Mouse (Mus musculus) forebrain, embryonic 11.5 days (tissue): ENCODE data around the gene Fhad1. TPM values are rescaled to one million over a fixed set of nuclear protein-coding genes. Genes with fewer than 3 reads are reported as not detected.

Experiments
- ATAC-seq: fragments of 200-750 bp; cut with Nextera tagmentation; replicated peaks from 2 replicates; pipeline ENCODE4 v1.8.0; 2017; ENCODE audit warnings: moderate TSS enrichment; ENCODE audit not compliant: low FRiP score
- DNase-seq: peaks from one replicate; pipeline ENCODE4 v3.0.0-alpha.2; 2017; ENCODE audit warnings: low spot score
- H3K27ac ChIP-seq: fragments of 300-500 bp; sonication (generic); 2 replicates; pipeline ENCODE4 v1.5.1; 2014; ENCODE audit warnings: low read depth, low read length
- H3K27me3 ChIP-seq: fragments of 300-500 bp; sonication (generic); 2 replicates; pipeline ENCODE4 v1.6.1; 2014; ENCODE audit warnings: mild to moderate bottlenecking, low read length, mixed read lengths; ENCODE audit not compliant: control insufficient read depth, insufficient read depth
- H3K36me3 ChIP-seq: fragments of 300-500 bp; sonication (generic); 2 replicates; pipeline ENCODE4 v1.6.1; 2014; ENCODE audit warnings: mild to moderate bottlenecking, low read length, moderate library complexity, mixed read lengths; ENCODE audit not compliant: control insufficient read depth, insufficient read depth
- H3K4me1 ChIP-seq: fragments of 300-500 bp; sonication (generic); replicated peaks from 2 replicates; pipeline ENCODE4 v1.6.1; 2014; ENCODE audit warnings: low read length, mixed read lengths; ENCODE audit not compliant: control insufficient read depth, insufficient read depth
- H3K4me2 ChIP-seq: fragments of 300-500 bp; sonication (generic); 2 replicates; pipeline ENCODE4 v1.6.1; 2014; ENCODE audit warnings: low read depth, mild to moderate bottlenecking, low read length, moderate library complexity, mixed read lengths; ENCODE audit not compliant: severe bottlenecking
- H3K4me3 ChIP-seq: fragments of 300-500 bp; sonication (generic); 2 replicates; pipeline ENCODE4 v1.5.1; 2014; ENCODE audit warnings: low read depth, low read length
- H3K9ac ChIP-seq: fragments of 300-500 bp; sonication (generic); 2 replicates; pipeline ENCODE4 v1.6.1; 2014; ENCODE audit warnings: low read length
- H3K9me3 ChIP-seq: fragments of 300-500 bp; sonication (generic); 2 replicates; pipeline ENCODE4 v1.6.1; 2016; ENCODE audit warnings: low read length, mixed read lengths; ENCODE audit not compliant: control insufficient read depth
- WGBS: fragments of 180-500 bp; shearing (Covaris S2); extraction: QIAGEN DNeasy Blood & Tissue Kit; methylation state at CpG from one replicate; pipeline ENCODE4 v1.1.7; 2014; 5-methylcytosine and 5-hydroxymethylcytosine counted together
- polyA plus RNA-seq: library from polyadenylated mRNA; unstranded; fragments of >200 nt; fragmentation: Nextera tagmentation; extraction: Ambion mirVana; gene quantifications from 2 replicates; pipeline ENCODE4 v1.2.1, GENCODE M21; 2014

Fhad1 gene
- polyA plus RNA-seq, 1 experiment from 2014 or later, result 0.57 TPM

DNA sequence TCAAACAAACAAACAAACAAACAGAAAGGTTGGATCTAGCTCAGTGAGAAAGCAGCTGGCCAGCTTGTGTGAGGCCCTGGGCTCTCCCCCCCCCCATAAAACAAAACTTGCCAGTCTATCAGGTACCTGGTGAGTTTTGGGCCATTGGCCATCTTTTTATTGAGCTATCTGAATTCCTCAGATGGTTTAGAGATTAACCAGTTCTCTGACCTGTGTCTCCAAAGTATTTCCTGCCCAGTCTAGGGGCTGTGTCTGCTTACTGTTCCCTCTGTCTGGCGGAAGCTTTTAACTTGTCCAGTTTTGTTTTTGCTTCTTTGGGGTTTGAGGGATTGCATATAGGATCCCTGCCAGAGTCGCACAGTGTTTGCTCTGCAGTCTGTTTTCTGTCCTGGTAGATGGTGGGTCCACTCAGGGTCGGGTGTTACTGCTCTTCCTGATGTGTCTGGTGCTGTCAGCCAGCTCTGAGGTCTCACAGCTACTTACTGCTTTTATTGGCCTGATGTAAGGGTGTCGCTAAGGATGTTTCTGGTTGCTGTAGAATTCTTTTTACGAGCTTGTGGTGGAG lies 89.0 kb downstream of the Fhad1 start:
- Histone ChIP-seq H3K4me3 (no peak overlapping the region), H3K9me3 (no peaks in the 10 kb centered on the region), H3K36me3 (no peaks in the 10 kb centered on the region), H3K9ac (no peak overlapping the region), H3K4me1 (no peaks in the 10 kb centered on the region), H3K27ac (no peak overlapping the region), H3K4me2 (no peak overlapping the region), H3K27me3 (no peaks in the 10 kb centered on the region)
- DNase-seq (no peak), ATAC-seq (no peak)
- 88% methylated on average over 5 of the region's 5 CpGs for WGBS

DNA sequence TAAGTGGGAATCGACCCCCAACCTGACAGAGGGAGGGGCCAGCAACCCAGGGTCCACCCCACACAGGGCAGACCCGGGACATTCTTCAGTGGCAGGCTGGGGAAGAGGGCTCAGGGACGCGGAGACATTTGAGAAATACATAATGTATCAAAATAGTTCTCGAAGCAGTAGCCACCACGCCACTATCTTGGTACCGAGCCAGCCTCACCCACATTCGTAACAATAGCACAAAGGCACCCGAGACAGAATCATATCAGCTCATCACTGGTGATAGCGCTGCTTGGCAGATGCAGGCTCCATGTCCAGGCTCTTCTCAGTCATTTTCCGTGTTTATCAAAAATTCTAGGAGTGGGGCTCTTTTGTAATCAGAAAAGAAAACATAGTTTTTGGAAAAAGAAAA lies 90.9 kb downstream of the Fhad1 start:
- no peak for ATAC-seq
- Histone ChIP-seq H3K9me3 (no peaks in the 10 kb centered on the region), H3K27ac (no peak overlapping the region), H3K4me1 (no peaks in the 10 kb centered on the region), H3K4me3 (no peak overlapping the region), H3K36me3 (no peaks in the 10 kb centered on the region), H3K4me2 (no peak overlapping the region), H3K9ac (no peak overlapping the region), H3K27me3 (no peaks in the 10 kb centered on the region)
- WGBS, result 93% methylated on average over 11 of the region's 11 CpGs
- DNase-seq, result no peak

DNA sequence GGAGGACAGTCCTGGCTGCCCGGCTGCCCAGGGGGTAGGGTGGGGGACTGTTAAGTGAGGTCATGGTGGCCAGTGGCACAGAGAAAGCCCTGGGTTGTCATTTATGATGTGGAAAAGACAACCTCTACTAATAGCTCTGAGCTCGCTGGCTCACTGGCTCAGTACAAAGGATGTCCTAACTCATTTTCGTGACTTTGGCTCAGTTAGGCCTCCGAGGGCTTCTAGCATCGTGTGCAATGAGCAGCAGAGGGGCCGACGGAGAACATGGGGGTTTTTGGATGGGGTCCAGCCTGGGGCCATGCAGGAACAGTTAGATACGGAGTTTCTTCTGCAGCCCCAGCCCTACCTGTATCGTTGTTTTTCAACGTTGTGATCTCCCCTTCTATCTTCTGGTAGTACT lies 94.5 kb downstream of the Fhad1 start:
- H3K36me3 ChIP-seq, result no peaks in the 10 kb centered on the region
- 93% methylated on average over 10 of the region's 10 CpGs for WGBS
- H3K4me3 ChIP-seq, result no peak overlapping the region
- H3K27me3 ChIP-seq, result no peaks in the 10 kb centered on the region
- H3K4me1 ChIP-seq, result no peaks in the 10 kb centered on the region
- no peak overlapping the region for H3K9ac ChIP-seq
- H3K4me2 ChIP-seq, result no peak overlapping the region
- DNase-seq (no peak), ATAC-seq (no peak)
- H3K9me3 ChIP-seq, result no peaks in the 10 kb centered on the region
- H3K27ac ChIP-seq, result no peak overlapping the region

DNA sequence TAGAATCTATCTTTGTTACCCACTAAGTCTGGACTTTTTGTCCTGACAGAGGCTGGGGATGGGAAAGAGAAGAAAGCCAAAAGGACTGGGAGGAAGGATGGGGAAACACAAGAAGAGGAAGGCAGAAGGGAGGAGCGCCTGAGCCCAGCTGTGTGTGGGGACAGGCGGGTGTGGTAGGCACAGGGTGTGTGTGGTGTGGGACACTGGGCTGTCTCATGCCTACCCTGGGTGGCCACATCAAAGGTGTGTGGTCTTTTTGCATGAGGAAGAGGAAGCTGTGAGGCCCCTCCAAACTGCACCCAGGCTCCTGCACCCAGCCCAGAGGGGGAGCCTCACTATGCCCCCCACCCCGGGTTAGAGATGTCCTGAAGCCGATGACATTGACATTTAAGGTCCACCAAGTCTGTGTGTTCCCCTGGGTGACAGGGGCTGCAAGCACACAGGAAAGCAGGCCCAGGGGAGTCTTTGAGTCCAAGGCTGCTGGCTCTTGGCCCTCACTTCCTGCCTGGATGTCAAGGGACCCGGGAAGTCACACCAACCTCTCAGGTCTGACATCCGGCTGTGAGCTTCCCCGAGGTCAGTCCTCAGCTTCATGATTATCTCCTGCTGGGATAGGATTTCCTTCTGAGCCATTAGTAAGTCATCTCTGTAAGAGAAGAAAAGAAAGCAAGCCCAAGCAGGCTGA lies 97.0 kb downstream of the Fhad1 start:
- no peaks in the 10 kb centered on the region for H3K36me3 ChIP-seq
- ATAC-seq (no peak), DNase-seq (no peak)
- H3K4me3 ChIP-seq, result no peak overlapping the region
- no peak overlapping the region for H3K9ac ChIP-seq
- no peaks in the 10 kb centered on the region; the same call in 1 of the 2 replicates for H3K4me1 ChIP-seq
- H3K27me3 ChIP-seq, result no peaks in the 10 kb centered on the region
- H3K4me2 ChIP-seq, result no peak overlapping the region
- 75% methylated on average over 7 of the region's 7 CpGs for WGBS
- H3K27ac ChIP-seq, result no peak overlapping the region
- H3K9me3 ChIP-seq, result no peaks in the 10 kb centered on the region

DNA sequence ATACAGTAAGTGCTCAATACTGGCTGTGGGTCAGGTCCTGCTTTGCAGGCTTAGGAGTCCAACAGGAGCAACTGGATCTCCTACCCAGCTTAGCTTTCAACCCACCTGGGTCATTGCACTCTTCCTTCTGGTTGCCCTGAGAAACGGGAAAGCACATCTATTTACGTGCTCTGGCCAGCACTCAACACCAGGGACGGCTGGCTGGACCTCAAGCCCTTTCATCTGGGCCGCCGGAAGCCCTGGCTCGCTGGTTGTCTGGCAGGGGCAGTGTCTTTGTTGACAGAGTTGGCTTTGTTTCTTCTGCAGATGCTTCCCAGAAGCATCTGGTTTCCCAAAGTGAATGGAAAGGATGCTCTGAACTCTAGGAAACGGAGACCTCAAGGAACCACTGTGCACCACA lies 100.8 kb downstream of the Fhad1 start:
- Histone ChIP-seq H3K36me3 (no peaks in the 10 kb centered on the region), H3K9ac (no peak overlapping the region), H3K27ac (no peak overlapping the region), H3K4me2 (no peak overlapping the region), H3K4me1 (no peaks in the 10 kb centered on the region; the same call in 1 of the 2 replicates), H3K4me3 (no peak overlapping the region), H3K27me3 (no peaks in the 10 kb centered on the region), H3K9me3 (no peaks in the 10 kb centered on the region)
- WGBS, result 59% methylated on average over 7 of the region's 7 CpGs
- no peak for DNase-seq
- ATAC-seq, result no peak

DNA sequence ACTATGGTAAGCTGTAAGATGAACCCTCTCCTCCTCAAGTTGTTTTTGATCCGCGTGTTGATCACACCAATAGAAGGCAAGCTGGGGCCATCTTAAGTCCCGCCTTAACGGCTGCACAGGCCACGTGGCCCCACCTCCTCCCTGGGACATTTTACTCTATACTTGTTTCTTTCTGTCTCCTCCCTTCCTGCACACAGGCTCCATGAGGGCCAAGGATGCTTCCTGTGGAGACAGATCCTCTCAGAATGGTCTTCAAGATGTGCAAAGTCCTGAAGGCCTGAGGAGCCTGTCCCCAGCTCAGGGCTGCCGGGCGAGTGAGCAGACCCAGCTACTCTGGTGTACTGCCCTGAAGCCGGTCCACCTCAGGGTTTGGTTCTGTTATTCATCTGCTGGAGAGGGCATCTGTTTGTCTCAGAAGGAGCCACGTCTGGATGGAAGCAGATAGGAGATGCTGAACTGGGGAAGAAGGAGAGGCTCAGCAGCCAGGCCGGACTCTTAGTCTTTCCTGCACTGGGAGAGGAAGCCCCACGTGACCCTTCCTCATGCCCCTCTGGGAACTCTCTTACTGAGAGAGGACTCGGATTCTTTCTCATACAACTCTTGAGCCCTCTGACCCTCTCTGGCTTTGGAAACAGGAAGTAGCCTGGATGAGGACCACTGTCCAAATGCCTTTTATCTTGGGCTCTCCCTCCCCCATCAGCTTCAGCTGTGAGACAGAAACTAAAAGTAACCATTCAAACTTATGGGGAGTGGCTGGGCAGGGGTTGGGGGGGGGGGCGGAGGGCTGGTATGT lies 101.5 kb downstream of the Fhad1 start:
- no peak for DNase-seq
- no peaks in the 10 kb centered on the region; the same call in 1 of the 2 replicates for H3K4me1 ChIP-seq
- no peaks in the 10 kb centered on the region for H3K27me3 ChIP-seq
- no peaks in the 10 kb centered on the region for H3K9me3 ChIP-seq
- no peak for ATAC-seq
- no peak overlapping the region for H3K4me3 ChIP-seq
- no peak overlapping the region for H3K9ac ChIP-seq
- no peak overlapping the region for H3K4me2 ChIP-seq
- no peaks in the 10 kb centered on the region for H3K36me3 ChIP-seq
- 83% methylated on average over 13 of the region's 13 CpGs for WGBS
- H3K27ac ChIP-seq, result no peak overlapping the region

DNA sequence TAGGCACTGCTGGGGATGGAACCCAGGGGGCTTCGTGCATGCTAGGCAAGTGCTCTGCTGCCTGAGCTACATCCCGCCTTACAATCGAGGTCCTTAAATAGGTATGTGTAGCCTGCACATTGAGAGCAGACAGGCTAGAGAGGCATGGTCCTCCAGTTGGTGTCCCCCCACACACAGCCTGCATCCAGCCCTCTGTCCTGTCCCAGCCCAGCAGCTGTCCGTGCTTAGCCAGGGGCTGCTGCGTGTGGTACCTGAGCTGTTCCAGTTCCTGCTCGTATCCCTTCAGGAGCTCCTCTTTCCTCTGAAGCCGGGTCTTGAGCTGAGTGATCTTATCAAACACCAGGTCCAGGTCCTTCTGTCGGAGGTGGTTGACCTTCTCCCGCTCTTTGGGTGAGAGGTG lies 110.2 kb downstream of the Fhad1 start:
- WGBS, result 86% methylated on average over 9 of the region's 9 CpGs

DNA sequence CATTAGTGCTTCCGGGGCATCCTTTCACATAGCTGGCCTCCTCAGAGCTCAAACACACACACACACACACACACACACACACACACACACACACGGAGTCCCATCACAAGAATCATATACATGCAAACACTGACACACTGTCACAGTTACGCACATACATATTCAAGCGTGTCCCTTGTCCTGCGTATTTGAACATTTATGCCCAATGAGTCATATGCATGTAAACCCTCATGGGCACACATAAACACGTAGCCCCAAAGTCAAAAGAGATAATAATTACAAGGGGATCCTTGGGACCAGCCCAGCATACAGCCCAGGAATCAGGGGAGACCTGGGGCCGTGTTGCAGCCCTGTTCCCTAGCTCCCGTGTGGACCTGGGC lies 112.4 kb downstream of the Fhad1 start:
- H3K9me3 ChIP-seq, result no peaks in the 10 kb centered on the region
- 88% methylated on average over 8 of the region's 8 CpGs for WGBS
- ATAC-seq, result no peak

More for the DNA sequence above, 110.2 kb downstream of the Fhad1 start:
- H3K36me3 ChIP-seq, result no peaks in the 10 kb centered on the region
- no peak overlapping the region for H3K4me3 ChIP-seq
- ATAC-seq (no peak), DNase-seq (no peak)
- H3K27ac ChIP-seq, result no peak overlapping the region
- H3K9me3 ChIP-seq, result no peaks in the 10 kb centered on the region
- peaks cover 24% of the 10 kb centered on the region for H3K4me1 ChIP-seq
- no peak overlapping the region for H3K4me2 ChIP-seq
- H3K27me3 ChIP-seq, result no peaks in the 10 kb centered on the region
- H3K9ac ChIP-seq, result no peak overlapping the region

More for the DNA sequence above, 112.4 kb downstream of the Fhad1 start:
- Histone ChIP-seq H3K36me3 (no peaks in the 10 kb centered on the region), H3K27me3 (no peaks in the 10 kb centered on the region), H3K4me2 (no peak overlapping the region), H3K4me3 (no peak overlapping the region), H3K27ac (peak overlapping the region; percentile 94), H3K4me1 (peaks cover 34% of the 10 kb centered on the region), H3K9ac (0 out of 2 replicates have a peak overlapping the region, but pooled peaks have one; percentile 6)
- no peak for DNase-seq
